Mouse (Mus musculus) cerebellum, postnatal 14 days (tissue): ENCODE data around the gene Rnf25.
A peak's percentile ranks its signal among the peaks of the same experiment; 100 is the strongest.

ENCODE experiments used
- DNase-seq, 2 experiments: peaks; one replicate each; pipeline ENCODE4 v3.0.0; 2021; ENCODE audit warnings: mixed read lengths in 2 of 2

Gene Rnf25

GRCm38 (mm10) chr1:74601267-74601962 is at the start of gene Rnf25, which contains the start of gene Stk36:
Rnf25 (minus strand) TSS chr1:74601397.
Stk36 (plus strand) TSS chr1:74601445.
- peak; percentile 86 to 87 for DNase-seq

GRCm38 (mm10) chr1:74643926-74644325 is 42.7 kb upstream of the Rnf25 start:
- DNase-seq = no peak

GRCm38 (mm10) chr1:74643524-74643923 is 42.3 kb upstream of the Rnf25 start:
- no peak for DNase-seq

GRCm38 (mm10) chr1:74632734-74633133 is 31.5 kb upstream of the Rnf25 start:
- no peak for DNase-seq

GRCm38 (mm10) chr1:74628001-74628400 is 26.8 kb upstream of the Rnf25 start:
- DNase-seq = no peak

- DNase-seq = no peak
Measured at GRCm38 (mm10) chr1:74626076-74626475, 24.9 kb upstream of the Rnf25 start.

GRCm38 (mm10) chr1:74624183-74624582 is 23.0 kb upstream of the Rnf25 start:
- no peak for DNase-seq

GRCm38 (mm10) chr1:74600501-74601266 is 513 bp downstream of the Rnf25 start:
- DNase-seq = no peak

GRCm38 (mm10) chr1:74594434-74594833 is 6.8 kb downstream of the Rnf25 start:
- no peak for DNase-seq

GRCm38 (mm10) chr1:74587773-74588445 is 13.3 kb downstream of the Rnf25 start, which contains the start of the genes Zfp142 and Bcs1l:
Zfp142 (minus strand) TSS chr1:74588246.
Bcs1l (plus strand) TSS chr1:74588289.
- peak; percentile 98 to 99 for DNase-seq

GRCm38 (mm10) chr1:74587233-74587772 is 13.9 kb downstream of the Rnf25 start:
- no peak for DNase-seq

- no peak for DNase-seq
Measured at GRCm38 (mm10) chr1:74584616-74585398, 16.4 kb downstream of the Rnf25 start.

GRCm38 (mm10) chr1:74582621-74583020 is 18.6 kb downstream of the Rnf25 start:
- no peak for DNase-seq

- no peak for DNase-seq
Measured at GRCm38 (mm10) chr1:74569739-74570719, 31.2 kb downstream of the Rnf25 start.

GRCm38 (mm10) chr1:74565834-74566233 is 35.4 kb downstream of the Rnf25 start:
- DNase-seq = no peak

- no peak for DNase-seq
Measured at GRCm38 (mm10) chr1:74559061-74559460, 42.1 kb downstream of the Rnf25 start.

GRCm38 (mm10) chr1:74544184-74544583 is 57.0 kb downstream of the Rnf25 start, which contains the start of gene Usp37:
Usp37 (minus strand) TSS chr1:74544284.
- DNase-seq = no peak
